ENCODE assay signal across 12 mouse cellular contexts in genomic region chr6:27617472-27617871, GRCm38 (mm10).
DNase-seq lines count a peak whose midpoint lies in the region; ATAC-seq and TF ChIP-seq lines count a peak whose summit lies in the region.
"Had no signal": no experiment of that assay in that cellular context is flagged by ENCODE, and none has a peak within 500 bp of the region (broad histone marks: within the 10 kb centered on the region; RNA-seq: fewer than 3 reads in every experiment).

No protein-coding gene starts in this region.

- no peak for TF ChIP-seq CTCF in brain, embryonic 14.5 days (IDR thresholded peaks at IDR 0.05; ENCODE audit: borderline replicate concordance, extremely low read depth, insufficient read depth, insufficient read length)

- H3K9me3 ChIP-seq in forebrain, embryonic 12.5 days, result no peaks in the 10 kb centered on the region
- no peaks in the 10 kb centered on the region for H3K9me3 ChIP-seq in forebrain, embryonic 10.5 days
- no peaks in the 10 kb centered on the region for H3K9me3 ChIP-seq in midbrain, embryonic 13.5 days

- no peak overlapping the region for H3K4me3 ChIP-seq in forebrain, embryonic 12.5 days (replicated peaks)
- no peak overlapping the region for H3K4me3 ChIP-seq in forebrain, embryonic 10.5 days
- no peak overlapping the region for H3K4me3 ChIP-seq in midbrain, embryonic 13.5 days (replicated peaks)

- H3K4me2 ChIP-seq in forebrain, embryonic 12.5 days, result no peak overlapping the region
- no peak overlapping the region for H3K4me2 ChIP-seq in midbrain, embryonic 13.5 days (replicated peaks)
- H3K4me2 ChIP-seq: liver, embryonic 11.5 days; lung, embryonic 14.5 days had no signal

- DNase-seq in forebrain, embryonic 10.5 days (ENCODE audit: extremely low spot score, low spot score), result no peak
- peak; percentile 8 for DNase-seq in ES-CJ7 (ENCODE audit: low read depth, low spot score)
- DNase-seq in brain, embryonic 14.5 days (ENCODE audit: low read depth), result peak; percentile 33
- no peak for DNase-seq in B cell, adult 2 months
- no peak for DNase-seq in right cerebral cortex, postnatal 14 days
- DNase-seq: kidney, adult 8-10 months; kidney, postnatal 4 days; lung, embryonic 14.5 days; right cerebral cortex, postnatal 4 days had no signal

- H3K27me3 ChIP-seq in forebrain, embryonic 12.5 days, result no peaks in the 10 kb centered on the region
- no peaks in the 10 kb centered on the region for H3K27me3 ChIP-seq in forebrain, embryonic 10.5 days (ENCODE audit: poor library complexity, severe bottlenecking)
- no peaks in the 10 kb centered on the region for H3K27me3 ChIP-seq in midbrain, embryonic 13.5 days

- ATAC-seq in forebrain, embryonic 12.5 days (ENCODE audit: low FRiP score), result peak; percentile 81
- peak; percentile 62; the same call in 1 of the 2 replicates for ATAC-seq in midbrain, embryonic 13.5 days

- H3K36me3 ChIP-seq in forebrain, embryonic 12.5 days (replicated peaks), result no peaks in the 10 kb centered on the region
- H3K36me3 ChIP-seq in forebrain, embryonic 10.5 days (replicated peaks), result no peaks in the 10 kb centered on the region
- no peaks in the 10 kb centered on the region for H3K36me3 ChIP-seq in midbrain, embryonic 13.5 days

- TF ChIP-seq POLR2A in brain, embryonic 14.5 days (IDR thresholded peaks at IDR 0.05; ENCODE audit: borderline replicate concordance, extremely low read depth, insufficient read depth, insufficient read length, poor library complexity, severe bottlenecking), result no peak

- H3K27ac ChIP-seq in forebrain, embryonic 12.5 days, result no peak overlapping the region
- no peak overlapping the region for H3K27ac ChIP-seq in forebrain, embryonic 10.5 days
- no peak overlapping the region for H3K27ac ChIP-seq in midbrain, embryonic 13.5 days

- 56% methylated on average over 4 of the region's 4 CpGs for WGBS in forebrain, embryonic 12.5 days
- WGBS in forebrain, embryonic 10.5 days, result 72% methylated on average over 4 of the region's 4 CpGs
- 42% methylated on average over 4 of the region's 4 CpGs for WGBS in midbrain, embryonic 13.5 days

- H3K9ac ChIP-seq in forebrain, embryonic 12.5 days, result no peak overlapping the region
- H3K9ac ChIP-seq in midbrain, embryonic 13.5 days (replicated peaks), result no peak overlapping the region
- H3K9ac ChIP-seq: lung, embryonic 14.5 days had no signal

- H3K4me1 ChIP-seq in forebrain, embryonic 12.5 days, result 0 out of 2 replicates have a peak, but pooled peaks cover 4% of the 10 kb centered on the region
- no peaks in the 10 kb centered on the region for H3K4me1 ChIP-seq in forebrain, embryonic 10.5 days
- H3K4me1 ChIP-seq in midbrain, embryonic 13.5 days (replicated peaks), result no peaks in the 10 kb centered on the region

Comparison
In these comparisons a context has a peak if more than half of its experiments do, and no peak if none do; other contexts are left out.
1. DNase-seq: peak in ES-CJ7 (single experiment) and brain, embryonic 14.5 days (single experiment); none in forebrain, embryonic 10.5 days (single experiment), B cell, adult 2 months (0 of 2) and right cerebral cortex, postnatal 14 days (single experiment).